Mouse (Mus musculus) megakaryocyte, adult 5-6 weeks (primary cell): Measurements from ENCODE around the gene Rnf208. TPM values are rescaled to one million over a fixed set of nuclear protein-coding genes. Genes with fewer than 3 reads are reported as not detected.
A peak's percentile ranks its signal among the peaks of the same experiment; 100 is the strongest.

ENCODE experiments used
- ATAC-seq: 2 replicates; pipeline ENCODE4 v1.8.0; 2016; ENCODE audit warnings: mild to moderate bottlenecking, inconsistent platforms; ENCODE audit not compliant: poor library complexity, severe bottlenecking
- total RNA-seq, 2 experiments: library from RNA; stranded (forward) in 1 of 2; stranded (reverse) in 1 of 2; fragments of 153-499, 151-499 nt in 1 of 2; fragments of 221-1000, 200-1000 nt in 1 of 2; gene quantifications; 2 replicates each; pipeline versions ENCODE4 v1.2.3 to v1.2.4; 2015 to 2017

Rnf208 gene
- total RNA-seq, 2 experiments from 2014 or later, result not detected

DNA sequence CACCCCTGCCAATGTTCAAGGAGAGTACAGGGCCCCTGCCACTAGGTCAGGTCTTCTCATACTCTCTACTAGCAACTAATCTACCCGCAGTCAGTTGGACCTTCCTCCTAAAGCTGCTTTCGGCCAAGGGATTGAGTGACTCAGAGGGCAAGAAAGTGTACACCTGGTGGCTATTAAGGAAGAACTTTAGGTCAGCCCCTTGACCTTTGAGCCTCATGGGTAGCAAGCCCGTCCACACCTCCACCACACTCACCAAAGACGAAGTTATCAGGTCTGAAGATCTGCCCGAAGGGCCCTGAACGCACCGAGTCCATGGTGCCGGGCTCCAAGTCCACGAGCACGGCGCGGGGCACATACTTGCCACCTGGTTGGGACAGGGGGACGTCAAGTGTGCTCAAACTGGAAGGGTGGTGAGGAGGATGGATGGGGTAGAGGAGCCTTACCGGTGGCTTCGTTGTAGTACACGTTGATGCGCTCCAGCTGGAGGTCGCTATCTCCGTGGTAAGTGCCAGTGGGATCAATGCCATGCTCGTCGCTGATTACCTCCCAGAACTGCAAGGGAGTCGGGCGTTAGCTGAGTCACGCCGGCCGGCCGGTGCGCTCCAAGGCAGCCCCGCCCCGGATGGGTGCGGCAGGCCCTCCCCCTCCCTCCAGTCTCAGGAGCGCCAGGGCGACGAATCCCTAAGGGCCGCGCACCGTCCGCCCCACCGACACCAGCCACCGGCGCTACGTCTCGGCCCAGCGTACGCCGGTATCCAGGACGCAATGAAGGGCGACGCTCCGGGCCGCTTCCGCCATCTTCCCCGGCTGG, 18.2 kb upstream of the Rnf208 start:
- peak; percentile 50 for ATAC-seq

DNA sequence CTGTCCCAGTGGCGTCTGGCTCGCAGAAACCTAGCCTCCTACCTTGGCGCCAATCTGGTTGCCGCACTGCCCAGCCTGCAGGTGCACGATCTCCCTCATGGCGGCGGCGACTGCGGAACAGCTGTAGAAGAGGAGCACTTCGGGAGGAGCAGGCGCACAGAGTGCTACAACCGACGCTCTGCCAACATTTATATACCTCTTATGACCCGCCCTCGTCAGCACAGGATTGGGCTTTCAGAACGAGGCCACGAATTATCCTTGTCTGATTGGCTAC, 17.6 kb upstream of the Rnf208 start, which contains the start of gene Tubb4b:
Gene Tubb4b, minus strand, starts transcription at position 211 of the 274 bp plus-strand sequence.
- no peak for ATAC-seq

GRCm38 (mm10) chr2:25224766-25225752, 17.0 kb upstream of the Rnf208 start:
- ATAC-seq, result peak; percentile 73

DNA sequence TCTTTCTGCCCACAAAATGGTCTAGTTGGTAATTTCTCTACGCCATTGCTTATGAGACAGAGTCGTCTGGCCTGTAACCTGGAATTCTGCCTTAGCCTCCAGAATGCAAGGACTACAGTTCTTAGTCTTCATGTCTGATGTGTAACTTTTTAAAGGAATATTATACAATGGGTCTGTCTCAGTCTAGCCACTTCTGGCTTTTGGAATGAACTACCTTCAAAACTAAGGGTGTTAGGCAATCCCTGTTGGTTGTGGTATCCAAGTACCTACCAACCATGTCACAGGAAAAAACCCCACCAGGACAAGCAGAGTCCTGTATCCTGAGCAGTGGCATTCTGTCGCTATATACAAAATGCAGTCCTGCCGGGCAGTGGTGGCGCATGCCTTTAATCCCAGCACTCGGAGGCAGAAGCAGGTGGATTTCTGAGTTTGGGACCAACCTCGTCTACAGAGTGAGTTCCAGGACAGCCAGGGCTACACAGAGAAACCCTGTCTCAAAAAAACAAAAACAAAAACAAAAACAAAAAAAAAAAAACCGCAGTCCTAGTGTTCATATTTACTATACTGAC, 16.2 kb upstream of the Rnf208 start:
- ATAC-seq, result no peak

DNA sequence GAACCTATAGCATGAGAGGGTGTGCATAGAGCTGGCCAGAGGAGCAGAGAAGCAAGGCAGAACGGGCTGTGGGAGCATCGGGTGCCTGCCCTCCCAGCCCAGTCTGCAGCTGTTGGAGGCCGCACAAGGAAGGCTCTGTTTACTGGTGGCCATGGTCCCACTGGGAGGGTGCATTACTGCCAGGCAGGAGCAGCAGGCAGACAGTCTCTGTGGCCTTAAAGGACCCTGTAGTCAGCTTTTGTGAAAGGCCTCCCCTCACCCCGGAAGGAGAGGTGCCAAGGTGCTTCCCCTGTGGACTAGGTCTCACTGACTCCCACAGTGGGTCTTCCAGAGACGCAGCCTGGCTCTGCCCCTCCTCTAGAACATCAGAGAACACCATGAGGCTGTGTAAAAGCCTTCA, 15.2 kb upstream of the Rnf208 start:
- no peak for ATAC-seq

DNA sequence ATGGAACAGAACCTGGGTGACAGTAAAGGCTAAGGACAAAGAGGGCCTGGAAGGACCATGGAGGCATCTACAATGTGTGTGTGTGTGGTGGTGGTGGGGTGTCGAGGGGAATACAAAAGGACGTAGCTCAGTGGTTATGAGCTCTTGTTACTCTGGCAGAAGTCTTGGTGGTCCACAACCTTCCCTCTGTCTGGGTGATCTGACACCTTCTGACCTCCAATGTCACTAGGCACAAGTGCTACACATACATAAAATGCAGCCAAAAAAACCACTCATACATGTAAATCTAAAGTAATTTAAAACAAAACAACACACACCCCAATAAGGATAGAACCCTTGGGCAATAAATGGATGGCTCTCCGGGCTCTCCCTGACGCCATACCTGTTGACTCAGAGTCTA, 14.6 kb upstream of the Rnf208 start:
- no peak for ATAC-seq

DNA sequence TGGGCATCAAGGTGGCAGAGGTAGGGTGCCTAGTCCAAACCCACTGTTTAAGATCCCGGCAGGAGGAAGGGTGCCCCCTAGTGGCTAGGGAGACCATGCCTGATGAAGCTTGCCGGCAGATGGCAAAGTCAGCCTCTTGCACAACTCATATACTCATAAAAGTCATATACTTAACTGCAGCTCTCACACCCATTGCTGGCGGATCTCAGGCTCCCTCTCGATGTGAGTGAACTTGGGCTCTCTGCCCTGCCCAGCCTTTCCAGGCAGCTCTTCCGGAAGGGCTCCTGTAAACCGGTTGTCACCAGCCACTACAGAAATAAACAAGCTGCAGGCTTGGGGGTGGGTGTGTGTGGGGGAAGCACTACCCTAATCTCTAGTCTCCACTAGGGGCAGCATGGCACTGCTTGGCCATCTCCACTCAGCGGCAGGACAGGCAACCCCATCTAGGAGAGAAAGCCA, 13.6 kb upstream of the Rnf208 start:
- peak; percentile 48 for ATAC-seq

DNA sequence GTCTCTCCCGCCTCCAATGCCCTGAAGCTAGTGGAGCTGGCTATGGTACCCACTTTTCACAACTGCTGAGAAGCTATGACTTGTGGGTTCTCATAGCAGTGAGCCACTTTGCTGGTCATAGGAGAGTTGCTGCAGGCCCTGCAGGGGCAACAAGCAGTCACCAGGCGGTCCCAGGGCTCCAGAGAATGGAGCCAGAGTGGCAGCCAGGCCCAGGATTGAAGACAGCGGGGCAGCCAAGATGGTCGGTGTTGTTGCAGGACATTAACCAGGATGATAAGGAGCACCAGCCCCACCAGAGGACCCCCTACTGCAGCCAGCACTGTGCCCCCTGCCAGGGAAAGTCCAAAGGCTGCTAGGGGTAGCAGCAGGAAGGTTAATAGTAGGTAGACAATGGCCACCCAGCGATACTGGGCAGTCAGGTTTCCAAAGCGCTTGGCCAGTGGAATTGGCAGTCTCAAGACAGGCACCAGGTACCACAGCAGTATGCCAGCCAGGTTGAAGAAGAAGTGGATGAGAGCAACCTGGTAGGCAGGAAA, 13.0 kb upstream of the Rnf208 start:
- ATAC-seq, result no peak

DNA sequence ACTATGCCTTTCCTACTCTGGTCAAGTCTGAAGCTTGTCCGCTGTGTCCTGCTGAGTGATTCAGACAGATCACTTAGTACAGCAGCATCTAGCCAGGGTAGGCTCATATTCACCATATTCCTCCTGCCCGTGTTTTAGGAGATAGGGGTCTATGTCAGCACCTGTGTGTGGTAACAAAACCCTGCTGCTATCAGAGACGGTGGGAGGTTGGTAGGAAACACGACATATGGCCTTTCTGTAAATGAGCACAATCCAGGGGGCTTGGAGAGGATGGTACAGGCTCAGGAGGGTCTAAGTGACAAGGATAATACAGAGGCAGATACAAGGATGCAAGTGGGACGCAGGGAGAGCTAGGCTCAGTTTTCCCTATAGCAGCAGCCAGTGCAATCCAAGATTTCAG, 12.5 kb upstream of the Rnf208 start:
- no peak for ATAC-seq

GRCm38 (mm10) chr2:25230581-25230980, 11.5 kb upstream of the Rnf208 start:
- no peak for ATAC-seq

GRCm38 (mm10) chr2:25231038-25231437, 11.0 kb upstream of the Rnf208 start:
- no peak for ATAC-seq

DNA sequence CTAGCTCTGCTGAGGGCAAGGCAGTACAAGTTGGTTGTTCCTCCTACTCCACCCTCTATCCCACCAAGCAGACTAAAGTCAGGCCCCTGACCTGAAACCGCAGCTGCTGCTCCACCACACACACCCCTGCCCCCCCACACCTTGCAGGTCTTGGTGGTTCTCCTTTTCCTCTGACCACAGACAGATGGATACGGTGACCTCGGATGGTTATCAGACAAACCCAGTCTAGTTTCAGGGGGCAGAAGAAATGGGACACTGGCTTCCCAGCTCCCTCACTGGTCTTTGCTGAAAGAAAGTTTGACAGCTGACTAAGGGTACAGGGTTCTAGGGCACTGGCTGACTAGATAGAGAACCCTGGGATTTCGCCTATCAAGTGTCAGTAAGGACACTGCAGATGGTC, 8.6 kb upstream of the Rnf208 start:
- peak; percentile 55 for ATAC-seq

- no peak for ATAC-seq
Measured at GRCm38 (mm10) chr2:25234050-25234449, 8.0 kb upstream of the Rnf208 start, which contains the start of gene Slc34a3. Slc34a3 (minus strand) TSS chr2:25234364.

- ATAC-seq, result no peak
Measured at GRCm38 (mm10) chr2:25234551-25235220, 7.4 kb upstream of the Rnf208 start.

- no peak for ATAC-seq
Measured at GRCm38 (mm10) chr2:25236614-25237013, 5.4 kb upstream of the Rnf208 start, which contains the start of gene Rnf224. Rnf224 (minus strand) TSS chr2:25236787.

- ATAC-seq, result no peak
Measured at GRCm38 (mm10) chr2:25237522-25237921, 4.5 kb upstream of the Rnf208 start.

GRCm38 (mm10) chr2:25238106-25238505, 3.9 kb upstream of the Rnf208 start:
- ATAC-seq, result no peak

- no peak for ATAC-seq
Measured at GRCm38 (mm10) chr2:25239766-25240165, 2.3 kb upstream of the Rnf208 start.

DNA sequence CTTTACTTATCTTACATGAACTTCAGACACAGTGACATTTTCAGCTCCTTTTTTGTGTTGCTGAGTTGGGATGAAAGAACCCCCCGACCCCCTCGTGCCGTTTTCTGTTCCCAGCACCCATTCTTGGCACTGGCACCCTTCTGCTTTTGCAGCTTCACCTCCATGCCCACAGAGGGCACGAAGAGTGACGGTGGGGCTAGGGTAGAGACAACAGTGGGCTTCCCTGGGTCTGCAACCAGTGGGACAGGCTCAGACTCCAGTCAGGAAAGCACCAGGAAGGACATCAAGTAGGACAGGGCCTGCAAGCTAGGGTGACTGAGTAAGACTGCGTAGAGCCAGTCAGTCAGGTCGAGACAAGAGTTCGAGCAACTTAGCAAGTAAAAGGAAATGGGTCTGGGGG, 1.7 kb upstream of the Rnf208 start:
- no peak for ATAC-seq

GRCm38 (mm10) chr2:25240723-25241437, 1.2 kb upstream of the Rnf208 start:
- peak; percentile 51 for ATAC-seq
